Mouse (Mus musculus) heart, embryonic 13.5 days (tissue): ENCODE results near the gene Myo6. TPM values are rescaled to one million over a fixed set of nuclear protein-coding genes. Genes with fewer than 3 reads are reported as not detected.

ENCODE experiments used
- ATAC-seq: fragments of 200-750 bp; cut with Nextera tagmentation; 2 replicates; pipeline ENCODE4 v1.8.0; 2017; ENCODE audit warnings: moderate TSS enrichment; ENCODE audit not compliant: insufficient number of reproducible peaks, low FRiP score, low TSS enrichment; ENCODE audit errors: extremely low read depth
- H3K27ac ChIP-seq: fragments of 300-500 bp; sonication (generic); replicated peaks from 2 replicates; pipeline ENCODE4 v1.5.1; 2015; ENCODE audit warnings: moderate library complexity, mild to moderate bottlenecking, inconsistent platforms
- H3K27me3 ChIP-seq: fragments of 300-500 bp; sonication (generic); replicated peaks from 2 replicates; pipeline ENCODE4 v1.6.1; 2015; ENCODE audit warnings: mild to moderate bottlenecking, inconsistent platforms
- H3K36me3 ChIP-seq: fragments of 300-500 bp; sonication (generic); 2 replicates; pipeline ENCODE4 v1.6.1; 2015; ENCODE audit warnings: mild to moderate bottlenecking, inconsistent platforms
- H3K4me1 ChIP-seq: fragments of 300-500 bp; sonication (generic); 2 replicates; pipeline ENCODE4 v1.6.1; 2015; ENCODE audit warnings: inconsistent platforms
- H3K4me2 ChIP-seq: fragments of 300-500 bp; sonication (generic); 2 replicates; pipeline ENCODE4 v1.6.1; 2015; ENCODE audit warnings: inconsistent platforms, mild to moderate bottlenecking, moderate library complexity
- H3K4me3 ChIP-seq: fragments of 300-500 bp; sonication (generic); 2 replicates; pipeline ENCODE4 v1.5.1; 2015; ENCODE audit warnings: moderate library complexity, mild to moderate bottlenecking, inconsistent platforms
- H3K9ac ChIP-seq: fragments of 300-500 bp; sonication (generic); 2 replicates; pipeline ENCODE4 v1.6.1; 2015; ENCODE audit warnings: inconsistent platforms, mild to moderate bottlenecking, moderate library complexity
- H3K9me3 ChIP-seq: fragments of 300-500 bp; sonication (generic); 2 replicates; pipeline ENCODE4 v1.6.1; 2016; ENCODE audit warnings: inconsistent platforms
- WGBS: fragments of 180-500 bp; shearing (Covaris S2); methylation state at CpG from one replicate; pipeline ENCODE4 v1.1.7; 2015; ENCODE audit warnings: mixed read lengths; 5-methylcytosine and 5-hydroxymethylcytosine counted together
- polyA plus RNA-seq: library from polyadenylated mRNA; unstranded; fragments of >200 nt; fragmentation: Nextera tagmentation; extraction: Ambion mirVana; gene quantifications from 2 replicates; pipeline ENCODE4 v1.2.1, GENCODE M21; 2015

The Myo6 gene
- polyA plus RNA-seq, 1 experiment from 2014 or later: 10.1 TPM

GRCm38 (mm10) chr9:80277157-80277556 is 112.3 kb downstream of the Myo6 start:
- 37% methylated on average over 2 of the region's 2 CpGs for WGBS
- H3K9ac ChIP-seq: no peak overlapping the region
- H3K9me3 ChIP-seq: no peaks in the 10 kb centered on the region
- H3K27me3 ChIP-seq: no peaks in the 10 kb centered on the region
- H3K36me3 ChIP-seq: peaks cover 42% of the 10 kb centered on the region
- ATAC-seq: no peak
- no peak overlapping the region for H3K4me2 ChIP-seq
- 0 out of 2 replicates have a peak, but pooled peaks cover 6% of the 10 kb centered on the region for H3K4me1 ChIP-seq
- H3K27ac ChIP-seq: no peak overlapping the region
- H3K4me3 ChIP-seq: no peak overlapping the region

- Histone ChIP-seq H3K9me3 (no peaks in the 10 kb centered on the region), H3K4me3 (no peak overlapping the region), H3K9ac (no peak overlapping the region), H3K4me1 (0 out of 2 replicates have a peak, but pooled peaks cover 6% of the 10 kb centered on the region), H3K27me3 (no peaks in the 10 kb centered on the region), H3K36me3 (peaks cover 47% of the 10 kb centered on the region), H3K4me2 (no peak overlapping the region), H3K27ac (no peak overlapping the region)
- no peak for ATAC-seq
- 47% methylated on average over 6 of the region's 6 CpGs for WGBS
Measured at GRCm38 (mm10) chr9:80277770-80278169, 112.9 kb downstream of the Myo6 start.

- 88% methylated on average over 1 of the region's 1 CpGs for WGBS
Measured at GRCm38 (mm10) chr9:80280724-80281123, 115.9 kb downstream of the Myo6 start.

GRCm38 (mm10) chr9:80282426-80282825 is 117.6 kb downstream of the Myo6 start:
- Histone ChIP-seq H3K9me3 (0 out of 2 replicates have a peak, but pooled peaks cover 3% of the 10 kb centered on the region), H3K27me3 (no peaks in the 10 kb centered on the region), H3K36me3 (peaks cover 44% of the 10 kb centered on the region), H3K4me2 (no peak overlapping the region), H3K4me3 (no peak overlapping the region), H3K4me1 (no peaks in the 10 kb centered on the region), H3K9ac (no peak overlapping the region), H3K27ac (no peak overlapping the region)
- no peak for ATAC-seq
- 80% methylated on average over 3 of the region's 3 CpGs for WGBS

More at GRCm38 (mm10) chr9:80280724-80281123, 115.9 kb downstream of the Myo6 start:
- Histone ChIP-seq H3K27me3 (no peaks in the 10 kb centered on the region), H3K9ac (no peak overlapping the region), H3K36me3 (peaks cover 51% of the 10 kb centered on the region), H3K4me1 (0 out of 2 replicates have a peak, but pooled peaks cover 6% of the 10 kb centered on the region), H3K4me2 (no peak overlapping the region), H3K4me3 (no peak overlapping the region), H3K27ac (no peak overlapping the region), H3K9me3 (0 out of 2 replicates have a peak, but pooled peaks cover 3% of the 10 kb centered on the region)
- no peak for ATAC-seq

GRCm38 (mm10) chr9:80284539-80285174 is 119.8 kb downstream of the Myo6 start:
- no peak for ATAC-seq
- H3K9ac ChIP-seq: no peak overlapping the region
- no peak overlapping the region for H3K4me3 ChIP-seq
- H3K9me3 ChIP-seq: 0 out of 2 replicates have a peak, but pooled peaks cover 3% of the 10 kb centered on the region
- H3K27me3 ChIP-seq: no peaks in the 10 kb centered on the region
- H3K4me2 ChIP-seq: no peak overlapping the region
- H3K27ac ChIP-seq: no peak overlapping the region
- H3K4me1 ChIP-seq: no peaks in the 10 kb centered on the region
- H3K36me3 ChIP-seq: peaks cover 58% of the 10 kb centered on the region
- WGBS: 83% methylated on average over 2 of the region's 2 CpGs

GRCm38 (mm10) chr9:80286845-80287244 is 122.0 kb downstream of the Myo6 start:
- Histone ChIP-seq H3K4me2 (no peak overlapping the region), H3K9ac (no peak overlapping the region), H3K4me3 (no peak overlapping the region), H3K36me3 (peaks cover 71% of the 10 kb centered on the region), H3K9me3 (0 out of 2 replicates have a peak, but pooled peaks cover 3% of the 10 kb centered on the region), H3K4me1 (no peaks in the 10 kb centered on the region), H3K27ac (no peak overlapping the region), H3K27me3 (no peaks in the 10 kb centered on the region)
- ATAC-seq: no peak
- 84% methylated on average over 7 of the region's 7 CpGs for WGBS

- no peak overlapping the region for H3K27ac ChIP-seq
- ATAC-seq: no peak
- no peak overlapping the region for H3K9ac ChIP-seq
- H3K4me3 ChIP-seq: no peak overlapping the region
- 50% methylated on average over 2 of the region's 2 CpGs for WGBS
- no peak overlapping the region for H3K4me2 ChIP-seq
- peaks cover 39% of the 10 kb centered on the region for H3K36me3 ChIP-seq
- H3K27me3 ChIP-seq: no peaks in the 10 kb centered on the region
- no peaks in the 10 kb centered on the region for H3K9me3 ChIP-seq
- H3K4me1 ChIP-seq: no peaks in the 10 kb centered on the region
Measured at GRCm38 (mm10) chr9:80293056-80293584, 128.3 kb downstream of the Myo6 start.

GRCm38 (mm10) chr9:80296086-80296485 is 131.3 kb downstream of the Myo6 start:
- H3K27ac ChIP-seq: no peak overlapping the region
- no peak for ATAC-seq
- H3K4me2 ChIP-seq: no peak overlapping the region
- H3K4me1 ChIP-seq: no peaks in the 10 kb centered on the region
- H3K27me3 ChIP-seq: no peaks in the 10 kb centered on the region
- WGBS: 50% methylated on average over 4 of the region's 4 CpGs
- H3K9ac ChIP-seq: no peak overlapping the region
- peaks cover 30% of the 10 kb centered on the region for H3K36me3 ChIP-seq
- no peak overlapping the region for H3K4me3 ChIP-seq
- no peaks in the 10 kb centered on the region for H3K9me3 ChIP-seq

GRCm38 (mm10) chr9:80299031-80299430 is 134.2 kb downstream of the Myo6 start:
- H3K27ac ChIP-seq: no peak overlapping the region
- 86% methylated on average over 9 of the region's 9 CpGs for WGBS
- no peak overlapping the region for H3K9ac ChIP-seq
- H3K4me3 ChIP-seq: no peak overlapping the region
- no peaks in the 10 kb centered on the region for H3K27me3 ChIP-seq
- no peak for ATAC-seq
- no peak overlapping the region for H3K4me2 ChIP-seq
- H3K9me3 ChIP-seq: no peaks in the 10 kb centered on the region
- peaks cover 26% of the 10 kb centered on the region for H3K36me3 ChIP-seq
- no peaks in the 10 kb centered on the region for H3K4me1 ChIP-seq

GRCm38 (mm10) chr9:80303518-80303917 is 138.7 kb downstream of the Myo6 start:
- H3K36me3 ChIP-seq: peaks cover 39% of the 10 kb centered on the region
- no peak for ATAC-seq
- 65% methylated on average over 4 of the region's 4 CpGs for WGBS

GRCm38 (mm10) chr9:80306390-80306789 is 141.6 kb downstream of the Myo6 start:
- Histone ChIP-seq H3K4me2 (no peak overlapping the region), H3K9me3 (no peaks in the 10 kb centered on the region), H3K4me3 (no peak overlapping the region), H3K9ac (no peak overlapping the region), H3K36me3 (peaks cover 20% of the 10 kb centered on the region), H3K27me3 (no peaks in the 10 kb centered on the region), H3K4me1 (no peaks in the 10 kb centered on the region), H3K27ac (no peak overlapping the region)
- no peak for ATAC-seq
- 89% methylated on average over 4 of the region's 4 CpGs for WGBS

More at GRCm38 (mm10) chr9:80303518-80303917, 138.7 kb downstream of the Myo6 start:
- H3K9me3 ChIP-seq: no peaks in the 10 kb centered on the region
- H3K27me3 ChIP-seq: no peaks in the 10 kb centered on the region
- H3K9ac ChIP-seq: no peak overlapping the region
- H3K4me2 ChIP-seq: no peak overlapping the region
- H3K4me1 ChIP-seq: no peaks in the 10 kb centered on the region
- no peak overlapping the region for H3K27ac ChIP-seq
- H3K4me3 ChIP-seq: no peak overlapping the region

GRCm38 (mm10) chr9:80306853-80307252 is 142.0 kb downstream of the Myo6 start:
- WGBS: 62% methylated on average over 11 of the region's 11 CpGs
- no peak for ATAC-seq
- Histone ChIP-seq H3K4me2 (no peak overlapping the region), H3K4me1 (no peaks in the 10 kb centered on the region), H3K36me3 (peaks cover 18% of the 10 kb centered on the region), H3K27me3 (no peaks in the 10 kb centered on the region), H3K4me3 (no peak overlapping the region), H3K27ac (no peak overlapping the region), H3K9me3 (no peaks in the 10 kb centered on the region), H3K9ac (no peak overlapping the region)
